Mouse (Mus musculus): ENCODE measurements around the gene Hp1bp3. TPM values are rescaled to one million over a fixed set of nuclear protein-coding genes. Genes with fewer than 3 reads are reported as not detected.

The Hp1bp3 gene
- polyA plus RNA-seq, 1 experiment from 2014 or later = 217 TPM

- ATAC-seq (ENCODE audit: low FRiP score, low read depth) = no peak
- Histone ChIP-seq H3K4me2 (replicated peaks) (no peak overlapping the region), H3K36me3 (no peaks in the 10 kb centered on the region), H3K27ac (replicated peaks) (no peak overlapping the region), H3K4me3 (no peak overlapping the region), H3K4me1 (no peaks in the 10 kb centered on the region), H3K9ac (replicated peaks) (no peak overlapping the region), H3K27me3 (no peaks in the 10 kb centered on the region), H3K9me3 (no peaks in the 10 kb centered on the region)
- 80% methylated on average over 7 of the region's 7 CpGs for WGBS
These were observed 62.2 kb downstream of the Hp1bp3 start for GRCm38 (mm10) chr4:138278346-138278745.

GRCm38 (mm10) chr4:138282834-138283233, 66.7 kb downstream of the Hp1bp3 start:
- no peak overlapping the region for H3K27ac ChIP-seq (replicated peaks)
- 24% methylated on average over 4 of the region's 4 CpGs for WGBS

GRCm38 (mm10) chr4:138286411-138286810, 70.3 kb downstream of the Hp1bp3 start:
- ATAC-seq (ENCODE audit: low FRiP score, low read depth) = no peak
- Histone ChIP-seq H3K9ac (replicated peaks) (no peak overlapping the region), H3K4me1 (no peaks in the 10 kb centered on the region), H3K4me2 (replicated peaks) (no peak overlapping the region), H3K36me3 (no peaks in the 10 kb centered on the region), H3K27me3 (no peaks in the 10 kb centered on the region), H3K4me3 (no peak overlapping the region), H3K9me3 (no peaks in the 10 kb centered on the region), H3K27ac (replicated peaks) (no peak overlapping the region)
- 92% methylated on average over 12 of the region's 12 CpGs for WGBS

More at GRCm38 (mm10) chr4:138282834-138283233, 66.7 kb downstream of the Hp1bp3 start:
- no peaks in the 10 kb centered on the region for H3K27me3 ChIP-seq
- no peak for ATAC-seq (ENCODE audit: low FRiP score, low read depth)
- no peaks in the 10 kb centered on the region for H3K36me3 ChIP-seq
- no peaks in the 10 kb centered on the region for H3K4me1 ChIP-seq
- no peaks in the 10 kb centered on the region for H3K9me3 ChIP-seq
- H3K9ac ChIP-seq (replicated peaks) = no peak overlapping the region
- H3K4me3 ChIP-seq = no peak overlapping the region
- no peak overlapping the region for H3K4me2 ChIP-seq (replicated peaks)

GRCm38 (mm10) chr4:138288691-138289090, 72.6 kb downstream of the Hp1bp3 start:
- Histone ChIP-seq H3K27ac (replicated peaks) (no peak overlapping the region), H3K9me3 (no peaks in the 10 kb centered on the region), H3K4me3 (no peak overlapping the region), H3K9ac (replicated peaks) (no peak overlapping the region), H3K27me3 (no peaks in the 10 kb centered on the region), H3K4me2 (replicated peaks) (no peak overlapping the region), H3K4me1 (no peaks in the 10 kb centered on the region), H3K36me3 (no peaks in the 10 kb centered on the region)
- ATAC-seq (ENCODE audit: low FRiP score, low read depth) = no peak
- 85% methylated on average over 7 of the region's 7 CpGs for WGBS

GRCm38 (mm10) chr4:138292028-138292427, 75.9 kb downstream of the Hp1bp3 start:
- Histone ChIP-seq H3K36me3 (no peaks in the 10 kb centered on the region), H3K4me2 (replicated peaks) (no peak overlapping the region)

GRCm38 (mm10) chr4:138293261-138293948, 77.3 kb downstream of the Hp1bp3 start:
- no peak for ATAC-seq (ENCODE audit: low FRiP score, low read depth)
- H3K27ac ChIP-seq (replicated peaks) = peak overlapping the region; percentile 58
- 76% methylated on average over 18 of the region's 18 CpGs for WGBS

More at GRCm38 (mm10) chr4:138292028-138292427, 75.9 kb downstream of the Hp1bp3 start:
- Histone ChIP-seq H3K27ac (replicated peaks) (no peak overlapping the region), H3K9ac (replicated peaks) (no peak overlapping the region), H3K4me1 (no peaks in the 10 kb centered on the region), H3K4me3 (no peak overlapping the region), H3K9me3 (no peaks in the 10 kb centered on the region), H3K27me3 (no peaks in the 10 kb centered on the region)
- ATAC-seq (ENCODE audit: low FRiP score, low read depth) = no peak
- 86% methylated on average over 13 of the region's 13 CpGs for WGBS

GRCm38 (mm10) chr4:138293949-138294550, 78.0 kb downstream of the Hp1bp3 start:
- ATAC-seq (ENCODE audit: low FRiP score, low read depth) = peak; percentile 27; the same call in 1 of the 2 replicates

More at GRCm38 (mm10) chr4:138293261-138293948, 77.3 kb downstream of the Hp1bp3 start:
- Histone ChIP-seq H3K9ac (replicated peaks) (no peak overlapping the region), H3K9me3 (no peaks in the 10 kb centered on the region), H3K4me2 (replicated peaks) (no peak overlapping the region), H3K36me3 (no peaks in the 10 kb centered on the region), H3K4me3 (no peak overlapping the region), H3K4me1 (no peaks in the 10 kb centered on the region), H3K27me3 (no peaks in the 10 kb centered on the region)

More at GRCm38 (mm10) chr4:138293949-138294550, 78.0 kb downstream of the Hp1bp3 start:
- Histone ChIP-seq H3K36me3 (no peaks in the 10 kb centered on the region), H3K27me3 (no peaks in the 10 kb centered on the region), H3K9ac (replicated peaks) (no peak overlapping the region), H3K27ac (replicated peaks) (peak overlapping the region; percentile 58), H3K4me1 (no peaks in the 10 kb centered on the region), H3K4me2 (replicated peaks) (no peak overlapping the region), H3K9me3 (no peaks in the 10 kb centered on the region), H3K4me3 (no peak overlapping the region)
- WGBS = 79% methylated on average over 10 of the region's 14 CpGs

Other genes with a start within 250 kb of the Hp1bp3 start
- 61.6 and 62.8 TPM in 2 replicates for gene Eif4g3, start 223.3 kb upstream of the Hp1bp3 start, polyA plus RNA-seq (2016; fragmentation: Nextera tagmentation; extraction: Ambion mirVana)
- gene Sh2d5, start 34.1 kb downstream of the Hp1bp3 start, polyA plus RNA-seq (2016; fragmentation: Nextera tagmentation; extraction: Ambion mirVana) = 3.2 and 3.3 TPM in 2 replicates
- gene Kif17, start 34.1 kb downstream of the Hp1bp3 start, polyA plus RNA-seq (2016; fragmentation: Nextera tagmentation; extraction: Ambion mirVana) = 0.63 and 1.2 TPM in 2 replicates
- gene Ddost, start 88.4 kb downstream of the Hp1bp3 start, polyA plus RNA-seq (2016; fragmentation: Nextera tagmentation; extraction: Ambion mirVana) = 210 and 216 TPM in 2 replicates
- gene Pink1, start 110.0 kb downstream of the Hp1bp3 start, polyA plus RNA-seq (2016; fragmentation: Nextera tagmentation; extraction: Ambion mirVana) = 69.1 and 71.8 TPM in 2 replicates
- gene Cda, start 151.7 kb downstream of the Hp1bp3 start, polyA plus RNA-seq (2016; fragmentation: Nextera tagmentation; extraction: Ambion mirVana) = 1.6 and 1.8 TPM in 2 replicates
- 0.27 and 0.34 TPM in 2 replicates for gene Fam43b, start 180.2 kb downstream of the Hp1bp3 start, polyA plus RNA-seq (2016; fragmentation: Nextera tagmentation; extraction: Ambion mirVana)
- 16.0 and 17.5 TPM in 2 replicates for gene Mul1, start 218.4 kb downstream of the Hp1bp3 start, polyA plus RNA-seq (2016; fragmentation: Nextera tagmentation; extraction: Ambion mirVana)
- 9.0 and 9.8 TPM in 2 replicates for gene Camk2n1, start 238.0 kb downstream of the Hp1bp3 start, polyA plus RNA-seq (2016; fragmentation: Nextera tagmentation; extraction: Ambion mirVana)

All from midbrain, embryonic 12.5 days (tissue).